Mouse (Mus musculus) cerebellum, adult 2 months (tissue): Measurements from ENCODE around the gene Samt4. TPM values are rescaled to one million over a fixed set of nuclear protein-coding genes. Genes with fewer than 3 reads are reported as not detected.
"Not testable (repeated sequence)": the region's sequence is repeated elsewhere in the genome, so short reads cannot be mapped to it uniquely, and the experiment has no call there.

Source experiments
- DNase-seq, 2 experiments: peaks; one replicate each; pipeline ENCODE4 v3.0.0; 2021
- H3K27ac ChIP-seq: fragments of 200-500 bp; 2 replicates; pipeline ENCODE4 v1.5.1; 2012; ENCODE audit warnings: low read length, control low read depth, inconsistent platforms; ENCODE audit not compliant: insufficient read depth
- H3K27me3 ChIP-seq: fragments of 200-500 bp; 2 replicates; pipeline ENCODE4 v1.6.1; 2012; ENCODE audit warnings: inconsistent platforms, mild to moderate bottlenecking, low read length, moderate library complexity; ENCODE audit not compliant: control insufficient read depth, insufficient read depth
- H3K4me1 ChIP-seq: fragments of 200-500 bp; 2 replicates; pipeline ENCODE4 v1.6.1; 2011; ENCODE audit warnings: low read length; ENCODE audit not compliant: control insufficient read depth, insufficient read depth
- H3K4me3 ChIP-seq: fragments of 200-500 bp; replicated peaks from 2 replicates; pipeline ENCODE3; 2011; ENCODE audit warnings: mild to moderate bottlenecking, low read depth, low read length, control low read depth; ENCODE audit not compliant: insufficient read depth
- CTCF ChIP-seq: fragments of 200-500 bp; IDR thresholded peaks from 2 replicates; pipeline ENCODE4 v1.5.1; 2011; ENCODE audit warnings: low read depth, mild to moderate bottlenecking, control low read depth, low read length, moderate library complexity, borderline replicate concordance; ENCODE audit not compliant: insufficient read depth
- POLR2A ChIP-seq: fragments of 200-500 bp; IDR thresholded peaks from 2 replicates; pipeline ENCODE4 v1.6.1; 2011; ENCODE audit warnings: low read length, control low read depth, borderline replicate concordance; ENCODE audit not compliant: insufficient read depth
- WGBS: fragments of 180-500 bp; shearing (Covaris S2); methylation state at CpG from one replicate; pipeline ENCODE4 v1.1.7; 2018; 5-methylcytosine and 5-hydroxymethylcytosine counted together
- polyA plus RNA-seq: library from polyadenylated mRNA; depleted of rRNA; stranded (reverse); fragments of >200 nt; gene quantifications from 2 replicates; pipeline ENCODE4 v1.2.3, GENCODE M21; 2012; rRNA removed

Gene Samt4
- polyA plus RNA-seq = not detected in 2 replicates

GRCm38 (mm10) chrX:154481702-154482101, at the start of gene Samt4:
Samt4 (plus strand) TSS chrX:154482002.
- H3K4me1 ChIP-seq = no peaks in the 10 kb centered on the region

GRCm38 (mm10) chrX:154443696-154444095, 38.1 kb upstream of the Samt4 start:
- not testable (repeated sequence) for H3K4me1 ChIP-seq, H3K27ac ChIP-seq, H3K4me3 ChIP-seq, H3K27me3 ChIP-seq, DNase-seq

More at GRCm38 (mm10) chrX:154481702-154482101, at the start of gene Samt4:
- Histone ChIP-seq H3K27me3 (no peaks in the 10 kb centered on the region), H3K27ac (no peak within 1 kb of the TSS), H3K4me3 (no peak within 1 kb of the TSS)
- TF ChIP-seq CTCF = no peak
- no peak for TF ChIP-seq POLR2A
- DNase-seq = no peak

GRCm38 (mm10) chrX:154468386-154468785, 13.4 kb upstream of the Samt4 start:
- WGBS = 48% methylated on average over 3 of the region's 3 CpGs
- not testable (repeated sequence) for H3K4me3 ChIP-seq

More at GRCm38 (mm10) chrX:154468386-154468785, 13.4 kb upstream of the Samt4 start:
- not testable (repeated sequence) for H3K27ac ChIP-seq, H3K4me1 ChIP-seq, H3K27me3 ChIP-seq, DNase-seq

Other genes starting within 250 kb of the Samt4 start
- gene 4930524N10Rik, start 138.6 kb upstream of the Samt4 start, polyA plus RNA-seq = not detected in 2 replicates
- gene Samt2, start 97.4 kb downstream of the Samt4 start, polyA plus RNA-seq = not detected in 2 replicates